Mouse (Mus musculus): Measurements from ENCODE around the gene Jak2.

- TF ChIP-seq POLR2A (IDR thresholded peaks at IDR 0.05; ENCODE audit: low read depth, low read length), result no peak
- no peak for TF ChIP-seq CTCF (conservative IDR thresholded peaks at IDR 0.05; ENCODE audit: insufficient read depth, insufficient read length, low read depth, low read length)
Measured at GRCm38 (mm10) chr19:29203337-29203736, 48.3 kb upstream of the Jak2 start.

Data from kidney, adult 2 months (tissue).